Mouse (Mus musculus) heart, embryonic 15.5 days (tissue): ENCODE results near the gene Metap1. TPM values are rescaled to one million over a fixed set of nuclear protein-coding genes. Genes with fewer than 3 reads are reported as not detected.
A peak's percentile ranks its signal among the peaks of the same experiment; 100 is the strongest.

Experiments used
- ATAC-seq: fragments of 200-750 bp; cut with Nextera tagmentation; replicated peaks from 2 replicates; pipeline ENCODE4 v1.8.0; 2017; ENCODE audit warnings: low read depth, moderate TSS enrichment; ENCODE audit not compliant: insufficient number of reproducible peaks, insufficient read depth, low FRiP score
- H3K27ac ChIP-seq: fragments of 300-500 bp; sonication (generic); 2 replicates; pipeline ENCODE4 v1.5.1; 2015; ENCODE audit warnings: mild to moderate bottlenecking, inconsistent platforms
- H3K27me3 ChIP-seq: fragments of 300-500 bp; sonication (generic); 2 replicates; pipeline ENCODE4 v1.6.1; 2015; ENCODE audit warnings: inconsistent platforms
- H3K36me3 ChIP-seq: fragments of 300-500 bp; sonication (generic); 2 replicates; pipeline ENCODE4 v1.6.1; 2015; ENCODE audit warnings: mild to moderate bottlenecking, inconsistent platforms
- H3K4me1 ChIP-seq: fragments of 300-500 bp; sonication (generic); replicated peaks from 2 replicates; pipeline ENCODE4 v1.6.1; 2015; ENCODE audit warnings: inconsistent platforms
- H3K4me2 ChIP-seq: fragments of 300-500 bp; sonication (generic); 2 replicates; pipeline ENCODE4 v1.6.1; 2015; ENCODE audit warnings: inconsistent platforms, mild to moderate bottlenecking, moderate library complexity
- H3K4me3 ChIP-seq: fragments of 300-500 bp; sonication (generic); 2 replicates; pipeline ENCODE4 v1.5.1; 2015; ENCODE audit warnings: mild to moderate bottlenecking, inconsistent platforms
- H3K9ac ChIP-seq: fragments of 300-500 bp; sonication (generic); 2 replicates; pipeline ENCODE4 v1.6.1; 2015; ENCODE audit warnings: mild to moderate bottlenecking, inconsistent platforms
- H3K9me3 ChIP-seq: fragments of 300-500 bp; sonication (generic); replicated peaks from 2 replicates; pipeline ENCODE4 v1.6.1; 2016; ENCODE audit warnings: inconsistent platforms
- WGBS: fragments of 180-500 bp; shearing (Covaris S2); methylation state at CpG from one replicate; pipeline ENCODE4 v1.1.7; 2015; ENCODE audit warnings: mixed read lengths; 5-methylcytosine and 5-hydroxymethylcytosine counted together
- polyA plus RNA-seq: library from polyadenylated mRNA; unstranded; fragments of >200 nt; fragmentation: Nextera tagmentation; extraction: Ambion mirVana; gene quantifications from 2 replicates; pipeline ENCODE4 v1.2.1, GENCODE M21; 2015

Metap1 gene
- polyA plus RNA-seq, 1 experiment from 2014 or later: 34.4 TPM

DNA sequence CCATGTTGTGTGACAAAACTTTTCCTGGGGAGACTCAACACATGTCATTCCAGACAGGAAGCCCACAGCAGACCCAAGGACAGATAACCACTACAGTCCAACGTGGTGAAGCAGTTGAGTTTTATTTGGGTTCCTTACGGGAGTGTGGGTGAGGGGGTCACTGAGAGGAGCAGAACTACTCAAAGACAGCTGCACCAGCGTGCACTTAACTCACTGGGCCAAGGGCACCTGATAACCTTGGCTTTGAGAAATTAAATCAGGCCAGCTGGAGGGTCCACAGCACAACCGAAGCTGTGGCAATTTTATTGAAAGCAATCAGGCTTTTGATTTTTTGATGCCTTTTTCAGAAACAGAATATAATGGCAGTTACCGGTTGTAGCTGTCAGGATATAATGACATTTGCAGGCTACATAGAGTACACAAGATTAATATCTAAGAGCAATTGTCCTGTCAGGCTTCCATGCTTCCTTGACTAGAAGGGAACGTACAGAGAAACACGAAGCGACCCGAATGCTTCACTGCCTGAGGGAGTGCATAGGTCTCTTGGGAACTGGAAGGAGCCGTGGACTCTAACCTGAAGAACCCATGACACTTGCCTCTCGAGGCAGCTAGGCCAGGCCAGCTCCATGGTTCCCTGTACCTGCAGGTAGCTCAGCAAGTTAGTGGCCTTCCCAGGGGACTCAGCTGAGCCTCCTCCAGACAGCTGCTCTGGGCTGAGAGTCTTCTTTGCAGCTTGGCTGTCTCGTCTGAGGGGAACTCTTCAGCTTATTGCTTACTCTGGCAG is 41.0 kb downstream of the Metap1 start:
- no peak overlapping the region for H3K27ac ChIP-seq
- no peak overlapping the region for H3K4me2 ChIP-seq
- H3K9ac ChIP-seq: no peak overlapping the region
- H3K36me3 ChIP-seq: peaks cover 71% of the 10 kb centered on the region
- no peak overlapping the region for H3K4me3 ChIP-seq
- no peaks in the 10 kb centered on the region for H3K27me3 ChIP-seq
- ATAC-seq: no peak
- WGBS: 61% methylated on average over 12 of the region's 12 CpGs
- H3K4me1 ChIP-seq: peaks cover 6% of the 10 kb centered on the region
- no peaks in the 10 kb centered on the region for H3K9me3 ChIP-seq

DNA sequence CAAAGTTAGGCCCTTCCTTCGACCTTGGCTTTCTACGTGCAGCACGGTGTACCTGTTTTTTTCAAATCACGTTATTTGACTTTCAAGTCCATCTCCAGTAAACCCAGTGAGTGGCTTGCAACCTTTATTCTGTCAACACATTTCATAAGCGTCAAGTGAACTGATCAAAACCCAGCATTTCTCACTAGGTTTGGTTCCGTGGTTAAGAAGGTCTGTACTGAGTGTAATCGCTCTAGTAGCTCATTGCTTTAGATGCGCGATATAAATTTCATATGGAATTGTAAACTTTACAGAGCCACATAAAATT is 45.9 kb downstream of the Metap1 start:
- Histone ChIP-seq H3K36me3 (peaks cover 28% of the 10 kb centered on the region), H3K4me3 (peak overlapping the region; percentile 96), H3K4me1 (peaks cover 12% of the 10 kb centered on the region), H3K9me3 (no peaks in the 10 kb centered on the region), H3K9ac (peak overlapping the region; percentile 98), H3K27me3 (no peaks in the 10 kb centered on the region), H3K27ac (peak overlapping the region; percentile 93), H3K4me2 (peak overlapping the region; percentile 95)
- no peak for ATAC-seq
- WGBS: 3% methylated on average over 9 of the region's 9 CpGs

DNA sequence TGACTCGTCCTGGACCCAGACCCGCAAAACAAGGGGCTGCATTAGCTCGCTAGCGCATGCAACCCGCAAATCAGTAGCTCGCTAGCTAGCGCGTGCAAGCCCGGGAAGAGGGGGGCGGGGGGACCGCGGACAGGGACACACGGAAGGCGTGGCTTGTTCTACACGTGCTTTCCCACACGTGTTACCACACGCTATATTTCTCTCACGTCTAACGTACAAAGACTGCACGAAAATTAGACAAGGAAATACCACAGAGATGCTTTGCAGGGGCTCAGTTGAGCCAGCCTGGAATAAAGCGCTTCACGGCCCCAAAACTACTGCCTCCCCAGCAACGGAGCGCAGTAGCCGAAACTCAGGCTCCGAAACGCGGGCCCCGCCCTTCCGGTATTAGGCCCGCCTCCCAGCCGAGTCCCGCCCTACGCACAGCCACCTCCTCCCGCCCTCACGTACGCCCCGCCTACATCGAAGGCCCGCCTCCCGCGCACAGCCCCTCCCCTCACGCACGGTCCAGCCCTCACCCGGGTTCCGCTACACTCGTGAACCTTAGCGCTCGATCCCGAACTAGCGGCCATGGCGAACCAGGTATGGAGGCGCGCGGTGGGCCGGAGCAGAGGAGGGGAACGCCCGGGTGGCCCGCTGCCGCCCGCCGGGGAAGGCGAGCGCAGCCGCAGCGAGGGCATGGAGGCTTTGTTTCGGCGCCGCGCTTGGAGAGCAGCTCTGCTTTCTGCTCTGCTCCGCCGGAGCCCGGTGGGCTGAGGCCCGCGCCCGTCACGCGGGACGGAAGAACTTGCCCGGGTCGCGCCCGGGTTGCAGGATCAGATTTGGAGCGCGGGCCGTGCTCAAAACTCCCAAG is 46.5 kb downstream of the Metap1 start, which contains the start of gene Adh5:
TSS of gene Adh5 (plus strand) at position 482 of the 853 bp plus-strand sequence.
- Histone ChIP-seq H3K4me1 (peaks cover 12% of the 10 kb centered on the region), H3K27ac (peak within 1 kb of the TSS; percentile 93), H3K27me3 (no peaks in the 10 kb centered on the region), H3K4me3 (peak within 1 kb of the TSS; percentile 96), H3K9me3 (no peaks in the 10 kb centered on the region), H3K36me3 (peaks cover 24% of the 10 kb centered on the region), H3K4me2 (peak within 1 kb of the TSS; percentile 95), H3K9ac (peak within 1 kb of the TSS; percentile 98)
- WGBS: under 1% methylated on average over 86 of the region's 86 CpGs
- ATAC-seq: peak; percentile 99

DNA sequence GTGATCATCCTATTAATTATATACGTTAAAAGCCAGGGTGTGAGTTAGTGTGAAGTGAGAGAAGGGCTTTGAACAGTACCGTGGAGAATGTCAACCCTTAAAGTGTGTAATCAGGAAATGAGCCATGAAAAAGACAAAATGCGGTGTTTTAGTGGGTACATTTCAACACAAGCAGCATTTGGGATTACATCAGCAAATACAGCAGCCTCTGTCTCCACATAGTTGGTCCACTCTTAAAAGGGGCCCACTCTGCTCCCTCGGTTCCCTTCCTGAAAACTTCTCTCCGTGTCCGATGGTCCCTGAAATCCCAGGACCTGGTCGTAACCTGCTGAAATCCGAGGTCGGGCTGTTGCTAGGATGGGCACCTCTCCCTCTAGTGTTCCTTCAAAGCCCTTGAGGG is 47.1 kb downstream of the Metap1 start:
- Histone ChIP-seq H3K4me3 (peak overlapping the region; percentile 96), H3K36me3 (peaks cover 18% of the 10 kb centered on the region), H3K4me2 (peak overlapping the region; percentile 95), H3K9me3 (no peaks in the 10 kb centered on the region), H3K4me1 (peaks cover 12% of the 10 kb centered on the region), H3K27ac (peak overlapping the region; percentile 93), H3K9ac (peak overlapping the region; percentile 66), H3K27me3 (no peaks in the 10 kb centered on the region)
- WGBS: 2% methylated on average over 9 of the region's 9 CpGs
- no peak for ATAC-seq

DNA sequence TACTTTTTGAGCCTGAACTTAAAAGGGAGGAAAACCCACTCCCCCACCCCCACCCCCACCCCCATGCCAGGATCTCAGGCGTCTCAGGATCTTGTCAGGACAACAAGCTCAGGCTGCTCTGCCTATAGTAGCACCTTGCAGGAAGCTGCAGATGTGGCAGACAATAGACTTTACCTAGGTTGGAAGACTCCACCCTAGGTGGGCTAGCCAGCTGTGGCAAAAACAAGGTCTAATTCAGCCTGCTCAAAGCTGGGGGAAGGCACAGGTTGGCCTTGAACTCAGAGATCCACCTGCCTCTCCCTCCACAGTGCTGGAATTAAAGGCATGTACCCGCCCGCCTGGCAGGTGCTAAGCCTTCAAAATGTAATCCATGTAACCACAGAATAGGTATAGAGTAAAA is 50.6 kb downstream of the Metap1 start:
- 73% methylated on average over 3 of the region's 3 CpGs for WGBS
- H3K9ac ChIP-seq: no peak overlapping the region
- no peak overlapping the region for H3K4me3 ChIP-seq
- no peaks in the 10 kb centered on the region for H3K36me3 ChIP-seq
- H3K4me1 ChIP-seq: peaks cover 5% of the 10 kb centered on the region; the same call in 1 of the 2 replicates
- no peak overlapping the region for H3K4me2 ChIP-seq
- no peak overlapping the region for H3K27ac ChIP-seq
- H3K27me3 ChIP-seq: no peaks in the 10 kb centered on the region
- ATAC-seq: no peak
- 0 out of 2 replicates have a peak, but pooled peaks cover 3% of the 10 kb centered on the region for H3K9me3 ChIP-seq

DNA sequence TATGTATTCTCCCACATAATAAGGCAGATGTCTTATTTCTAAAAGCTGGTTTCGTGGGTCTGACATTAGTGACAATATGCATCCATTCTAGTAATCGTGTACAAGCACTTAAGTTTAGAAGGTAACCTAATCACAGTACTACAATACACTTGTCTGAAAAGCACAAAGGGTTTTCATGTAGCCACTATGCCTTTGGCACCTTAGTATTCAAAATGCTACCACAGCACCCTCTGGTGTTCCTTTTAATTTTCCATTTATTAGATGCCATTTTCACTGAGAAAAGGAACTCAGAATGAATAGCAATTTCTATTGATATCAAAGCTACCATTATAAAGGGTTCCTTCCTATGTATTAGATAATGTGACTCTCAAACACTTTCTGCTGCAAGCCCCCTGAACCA is 57.5 kb downstream of the Metap1 start:
- H3K27me3 ChIP-seq: no peaks in the 10 kb centered on the region
- H3K4me3 ChIP-seq: no peak overlapping the region
- H3K4me1 ChIP-seq: no peaks in the 10 kb centered on the region
- ATAC-seq: no peak
- 0 out of 2 replicates have a peak, but pooled peaks cover 3% of the 10 kb centered on the region for H3K9me3 ChIP-seq
- no peaks in the 10 kb centered on the region for H3K36me3 ChIP-seq
- H3K9ac ChIP-seq: no peak overlapping the region
- H3K4me2 ChIP-seq: no peak overlapping the region
- no peak overlapping the region for H3K27ac ChIP-seq
- WGBS: 65% methylated on average over 2 of the region's 2 CpGs

DNA sequence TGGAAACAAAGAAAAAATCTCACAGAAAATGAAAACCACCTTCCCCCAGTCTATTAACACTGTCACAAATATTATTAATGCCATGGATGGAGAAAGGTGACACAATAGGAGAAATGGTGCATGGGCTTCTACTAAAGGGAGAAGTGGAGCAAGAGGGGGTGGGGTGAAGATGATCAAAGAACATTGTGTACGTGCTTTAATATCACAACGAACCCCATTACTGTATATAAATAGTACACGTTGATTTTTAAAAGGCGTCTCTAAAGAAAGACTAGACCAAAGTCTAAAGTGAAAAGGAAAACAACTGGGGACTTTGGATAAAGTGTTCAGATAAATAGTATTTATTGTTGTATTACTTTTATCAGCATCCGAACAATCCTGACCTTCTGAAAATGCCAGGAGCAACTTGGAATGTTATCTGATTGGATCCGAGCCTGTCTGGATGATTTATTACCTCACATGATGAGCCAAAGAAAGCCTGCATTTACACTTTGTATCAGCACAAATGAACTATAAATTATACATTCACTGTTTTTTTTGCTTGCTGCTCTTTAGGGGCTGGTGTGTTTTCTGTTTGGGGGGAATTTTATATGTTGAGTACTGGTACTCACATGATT is 58.8 kb downstream of the Metap1 start:
- Histone ChIP-seq H3K9me3 (no peaks in the 10 kb centered on the region), H3K4me3 (no peak overlapping the region), H3K27me3 (no peaks in the 10 kb centered on the region), H3K36me3 (no peaks in the 10 kb centered on the region), H3K4me1 (no peaks in the 10 kb centered on the region), H3K27ac (no peak overlapping the region), H3K4me2 (no peak overlapping the region), H3K9ac (no peak overlapping the region)
- ATAC-seq: no peak
- WGBS: 48% methylated on average over 6 of the region's 6 CpGs

DNA sequence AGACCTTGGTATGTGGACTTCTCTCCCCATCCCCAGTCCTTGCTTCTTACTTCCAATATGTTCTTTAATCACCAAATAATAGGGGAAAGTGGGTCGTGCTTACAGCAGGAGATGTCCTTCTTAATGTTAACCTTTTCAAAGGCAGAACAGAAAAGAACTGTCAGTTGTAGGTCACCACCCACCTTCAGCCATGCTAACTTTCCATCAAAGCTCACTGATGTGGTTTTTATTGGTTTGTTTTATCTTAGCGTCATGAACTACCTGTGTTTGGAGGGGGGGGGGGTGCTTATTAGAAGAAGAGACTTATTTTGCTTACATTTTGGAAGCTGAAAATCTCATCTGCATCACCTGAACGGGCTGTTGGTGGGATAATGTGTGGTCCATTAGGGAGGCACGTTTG is 65.1 kb downstream of the Metap1 start:
- Histone ChIP-seq H3K9ac (no peak overlapping the region), H3K9me3 (no peaks in the 10 kb centered on the region), H3K4me2 (no peak overlapping the region), H3K36me3 (no peaks in the 10 kb centered on the region), H3K4me3 (no peak overlapping the region), H3K27ac (no peak overlapping the region), H3K4me1 (no peaks in the 10 kb centered on the region), H3K27me3 (no peaks in the 10 kb centered on the region)
- ATAC-seq: no peak
- WGBS: 51% methylated on average over 4 of the region's 4 CpGs

DNA sequence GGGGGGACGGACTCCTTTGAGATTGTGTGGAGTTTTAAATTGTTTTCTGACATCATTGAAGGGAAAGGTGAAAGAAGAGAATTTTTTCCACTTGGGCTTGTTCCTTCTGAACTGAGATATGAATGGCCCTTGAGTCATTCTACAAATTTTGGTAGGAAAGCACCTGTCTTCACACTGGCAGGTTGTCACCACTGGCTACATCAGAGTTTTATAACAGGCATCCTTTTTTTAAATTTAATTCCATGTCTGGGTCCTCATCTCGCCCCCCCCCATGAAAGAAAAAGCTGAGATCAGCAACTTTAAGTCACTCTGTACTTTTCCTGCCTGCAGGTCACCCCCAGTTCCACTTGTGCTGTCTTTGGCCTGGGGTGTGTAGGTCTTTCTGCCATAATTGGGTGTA is 65.7 kb downstream of the Metap1 start:
- Histone ChIP-seq H3K4me2 (no peak overlapping the region), H3K27me3 (no peaks in the 10 kb centered on the region), H3K4me1 (no peaks in the 10 kb centered on the region), H3K9ac (no peak overlapping the region), H3K27ac (no peak overlapping the region), H3K36me3 (no peaks in the 10 kb centered on the region), H3K4me3 (no peak overlapping the region), H3K9me3 (no peaks in the 10 kb centered on the region)
- 55% methylated on average over 2 of the region's 2 CpGs for WGBS
- no peak for ATAC-seq

DNA sequence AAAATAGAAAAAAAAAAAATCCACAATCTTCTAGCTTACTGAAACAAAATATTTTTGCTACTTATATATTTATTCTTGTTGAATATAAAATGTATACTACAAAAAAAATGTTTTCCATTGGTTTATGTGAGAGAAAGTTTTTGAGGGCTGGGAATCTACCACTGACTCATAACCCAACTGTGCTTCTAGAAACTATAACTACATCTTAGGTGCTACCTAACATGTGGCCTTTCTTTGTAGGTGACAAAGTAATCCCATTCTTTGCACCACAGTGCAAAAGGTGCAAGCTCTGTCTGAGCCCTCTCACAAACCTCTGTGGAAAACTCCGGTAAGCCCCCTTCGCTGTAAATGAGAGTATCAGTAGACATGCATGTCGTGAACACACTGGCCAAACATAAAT is 68.9 kb downstream of the Metap1 start:
- no peak overlapping the region for H3K9ac ChIP-seq
- H3K27me3 ChIP-seq: no peaks in the 10 kb centered on the region
- H3K36me3 ChIP-seq: no peaks in the 10 kb centered on the region
- ATAC-seq: no peak
- no peak overlapping the region for H3K4me2 ChIP-seq
- no peak overlapping the region for H3K4me3 ChIP-seq
- no peaks in the 10 kb centered on the region for H3K9me3 ChIP-seq
- no peak overlapping the region for H3K27ac ChIP-seq
- WGBS: 86% methylated on average over 3 of the region's 3 CpGs
- H3K4me1 ChIP-seq: no peaks in the 10 kb centered on the region

DNA sequence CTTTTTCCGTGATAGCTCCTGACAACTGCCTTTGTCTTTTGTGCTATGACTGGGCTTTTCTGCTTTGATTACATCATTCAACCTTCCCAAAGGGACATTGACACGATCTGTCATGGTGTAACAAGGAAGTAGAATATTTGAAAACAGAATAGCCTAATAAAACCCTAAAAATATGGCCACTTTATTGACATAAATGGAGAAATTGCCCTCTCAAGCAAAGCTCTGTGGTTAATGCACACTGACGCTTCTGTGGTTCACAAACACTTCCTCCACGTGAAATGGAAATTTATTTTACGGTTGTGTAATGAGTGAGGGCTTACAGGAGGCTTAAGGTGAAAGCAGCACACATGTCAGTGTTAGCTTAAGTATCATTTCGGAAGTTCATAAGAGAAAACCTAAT is 69.9 kb downstream of the Metap1 start:
- Histone ChIP-seq H3K4me1 (no peaks in the 10 kb centered on the region), H3K4me3 (no peak overlapping the region), H3K27ac (no peak overlapping the region), H3K36me3 (no peaks in the 10 kb centered on the region), H3K9ac (no peak overlapping the region), H3K9me3 (no peaks in the 10 kb centered on the region), H3K4me2 (no peak overlapping the region), H3K27me3 (no peaks in the 10 kb centered on the region)
- 75% methylated on average over 6 of the region's 6 CpGs for WGBS
- no peak for ATAC-seq
